Mouse (Mus musculus): ENCODE results near the gene Gpr101. TPM values are rescaled to one million over a fixed set of nuclear protein-coding genes. Genes with fewer than 3 reads are reported as not detected.

Gene Gpr101
- 1 to 10 TPM; 8.3 TPM for total RNA-seq (2021)
- long read RNA-seq, full-length matches to known transcripts, result 2 of 3 reads
- long read RNA-seq, partial matches to known transcripts, result 0 of 3 reads
- long read RNA-seq, other reads (novel, unspliced or antisense), result 1 of 3 reads

DNA sequence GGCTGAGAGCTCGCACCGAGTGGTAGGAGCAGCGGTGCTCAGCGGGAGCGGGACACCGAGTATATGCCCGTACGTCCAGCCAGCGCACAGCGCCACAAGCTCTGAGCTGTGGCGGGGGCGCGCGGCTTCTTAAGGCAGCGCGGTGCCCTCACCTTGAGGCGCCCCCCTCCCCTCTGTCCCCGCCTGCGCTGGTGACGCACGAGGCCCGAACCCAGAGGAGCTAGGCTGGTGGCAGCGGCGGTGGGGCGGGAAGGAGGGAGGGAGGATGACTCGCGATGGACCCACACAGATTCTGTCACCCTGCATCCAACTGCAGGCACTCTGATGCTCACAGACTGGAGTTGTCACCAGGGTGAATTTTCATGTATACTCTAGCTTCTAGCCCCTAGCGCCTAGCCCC lies at the start of gene Gpr101:
TSS of gene Gpr101 (minus strand) at position 124 of the 400 bp plus-strand sequence.
- DNase-seq (ENCODE audit: low spot score in 2 of 2), result no peak

DNA sequence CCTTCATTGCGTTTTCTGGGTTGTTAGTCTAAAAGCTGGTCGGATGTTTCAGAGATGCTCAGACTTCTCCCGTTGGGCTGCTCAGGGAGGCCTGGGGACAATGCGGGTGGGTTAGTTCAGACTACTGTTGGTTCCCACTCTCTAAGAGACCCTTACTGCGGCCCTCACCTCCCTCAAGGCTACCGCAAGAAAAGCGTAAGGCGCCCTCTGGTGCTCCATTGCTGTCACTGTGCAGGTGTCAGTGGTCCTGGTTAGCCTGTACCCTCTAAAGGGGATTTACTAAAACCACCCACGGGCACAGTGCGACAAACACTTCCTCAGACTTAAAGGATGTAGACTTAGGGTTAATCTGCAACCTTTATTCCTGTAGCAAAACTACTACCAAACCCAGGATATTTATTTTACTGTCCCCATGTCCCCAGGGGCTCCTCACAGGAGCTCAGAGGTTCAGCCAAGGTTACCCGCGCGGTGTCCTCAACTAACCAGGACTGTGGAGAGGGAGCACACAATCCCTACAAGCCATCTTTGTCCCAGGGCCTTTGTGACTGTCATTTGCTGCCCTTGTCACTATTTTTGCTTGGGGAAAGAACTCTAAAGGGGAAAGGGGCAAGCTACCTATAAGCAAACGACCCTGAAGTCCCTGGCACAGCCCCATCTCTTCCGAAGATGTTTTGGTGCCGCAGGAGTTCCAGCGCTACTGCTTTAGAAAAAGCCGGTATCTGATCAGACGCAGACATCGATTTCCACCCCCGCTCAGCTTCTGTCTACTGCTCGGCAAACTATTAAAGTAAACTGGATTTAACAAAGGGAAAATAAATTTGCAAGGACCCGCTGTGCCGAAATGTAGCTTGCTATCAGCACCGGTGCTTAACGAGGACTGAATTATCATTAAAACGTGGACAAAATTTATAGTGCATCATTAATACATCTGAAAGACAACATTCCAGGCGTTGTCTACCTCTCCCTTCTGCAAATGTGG lies 17.8 kb upstream of the Gpr101 start:
- peak; percentile 12 to 55 for DNase-seq (ENCODE audit: low spot score in 2 of 2)

DNA sequence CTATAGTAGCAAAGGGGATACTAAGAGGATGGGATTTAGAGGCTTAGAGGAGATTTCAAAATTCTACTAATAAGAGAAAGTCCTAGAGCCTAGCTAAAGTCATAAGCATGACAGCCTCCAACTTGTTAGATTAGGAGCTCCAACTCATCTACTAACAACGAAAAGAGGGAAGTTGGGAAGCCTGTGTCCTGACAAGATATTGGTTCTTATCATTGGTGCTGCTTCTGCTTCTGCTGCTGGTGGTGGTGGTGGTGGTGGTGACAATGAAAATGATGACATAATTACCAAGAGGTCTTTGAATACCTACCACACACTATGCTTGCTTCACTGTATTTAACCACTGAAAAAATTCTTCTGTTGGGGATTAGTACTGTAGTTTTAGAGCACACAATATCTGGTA lies 2.7 kb upstream of the Gpr101 start:
- DNase-seq (ENCODE audit: low spot score in 2 of 2), result no peak

Other genes with a start within 250 kb of the Gpr101 start
- 10 to 100 TPM; 30.8 to 41.4 TPM for gene Arhgef6, start 165.0 kb downstream of the Gpr101 start, total RNA-seq (2021)
- 10 to 100 TPM; 56.5 to 69.7 TPM for gene Rbmx, start 110.7 kb downstream of the Gpr101 start, total RNA-seq (2021)
- gene Gm364, start 94.6 kb downstream of the Gpr101 start, total RNA-seq (2021), result not detected

Data from layer of hippocampus, adult 18-20 months (tissue).